Mouse (Mus musculus) skeletal muscle tissue, postnatal 0 days (tissue): ENCODE measurements around the gene Esp34. TPM values are rescaled to one million over a fixed set of nuclear protein-coding genes. Genes with fewer than 3 reads are reported as not detected.

ENCODE experiments used
- polyA plus RNA-seq: library from polyadenylated mRNA; unstranded; fragments of >200 nt; fragmentation: Nextera tagmentation; extraction: Ambion mirVana; gene quantifications from 2 replicates; pipeline ENCODE4 v1.2.1, GENCODE M21; 2015

Esp34 gene
- polyA plus RNA-seq = not detected in 2 replicates

DNA sequence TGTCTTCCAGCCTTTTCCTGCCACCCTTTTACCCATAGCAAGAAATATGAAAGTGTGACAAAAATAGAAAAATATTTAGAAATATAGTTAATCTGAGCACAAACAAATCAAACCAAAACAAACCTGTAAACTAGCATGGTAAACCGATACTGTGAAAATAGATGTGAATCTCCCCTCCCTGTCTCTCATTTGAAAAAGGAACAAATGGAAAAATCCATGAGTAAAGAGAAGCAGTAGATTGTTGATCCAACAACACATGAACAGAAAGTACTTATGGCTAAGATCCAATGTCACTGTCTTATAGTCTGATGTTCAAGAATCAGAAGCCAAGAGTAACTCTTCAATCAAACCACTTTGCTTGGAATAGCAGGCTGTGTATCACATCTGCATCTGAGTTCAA is at the start of gene Esp34:
Esp34 (plus strand) TSS at position 301 of the 400 bp plus-strand sequence.

Other genes starting within 250 kb of the Esp34 start
- not detected in 2 replicates for gene Olfr137, start 246.6 kb upstream of the Esp34 start, polyA plus RNA-seq
- not detected in 2 replicates for gene Olfr136, start 224.4 kb upstream of the Esp34 start, polyA plus RNA-seq
- not detected in 2 replicates for gene Esp36, start 134.0 kb upstream of the Esp34 start, polyA plus RNA-seq
- gene Esp31, start 85.3 kb downstream of the Esp34 start, polyA plus RNA-seq = not detected in 2 replicates